Mouse (Mus musculus): Measurements from ENCODE around the gene Vmn1r44. TPM values are rescaled to one million over a fixed set of nuclear protein-coding genes. Genes with fewer than 3 reads are reported as not detected.
"Not testable (repeated sequence)": the region's sequence is repeated elsewhere in the genome, so short reads cannot be mapped to it uniquely, and the experiment has no call there.

The Vmn1r44 gene
- not detected in 2 replicates for polyA plus RNA-seq (2015; fragmentation: Nextera tagmentation; extraction: Ambion mirVana)

DNA sequence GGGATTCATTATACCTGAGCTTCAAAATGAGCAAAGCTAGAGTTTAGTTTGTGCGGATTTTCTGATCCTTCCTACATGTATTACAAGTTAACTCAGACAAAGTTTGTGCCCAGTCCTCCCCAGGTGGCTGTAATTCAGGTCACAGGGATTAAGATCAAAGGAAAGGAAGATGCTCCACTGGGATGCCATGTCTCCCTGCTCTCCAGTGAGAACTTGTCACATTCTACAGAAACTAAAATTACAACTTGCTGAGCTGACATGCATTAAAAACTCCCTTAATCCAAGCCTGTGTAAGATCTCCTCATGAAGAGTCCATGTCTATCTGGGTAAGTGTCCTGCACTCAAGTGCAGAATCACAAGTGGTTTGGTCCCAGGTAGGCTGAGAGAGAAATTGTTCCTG, at the start of gene Vmn1r44:
Gene Vmn1r44 (plus strand): TSS at position 301 of the 400 bp plus-strand sequence.
- WGBS = 83% methylated on average over 1 of the region's 1 CpGs

DNA sequence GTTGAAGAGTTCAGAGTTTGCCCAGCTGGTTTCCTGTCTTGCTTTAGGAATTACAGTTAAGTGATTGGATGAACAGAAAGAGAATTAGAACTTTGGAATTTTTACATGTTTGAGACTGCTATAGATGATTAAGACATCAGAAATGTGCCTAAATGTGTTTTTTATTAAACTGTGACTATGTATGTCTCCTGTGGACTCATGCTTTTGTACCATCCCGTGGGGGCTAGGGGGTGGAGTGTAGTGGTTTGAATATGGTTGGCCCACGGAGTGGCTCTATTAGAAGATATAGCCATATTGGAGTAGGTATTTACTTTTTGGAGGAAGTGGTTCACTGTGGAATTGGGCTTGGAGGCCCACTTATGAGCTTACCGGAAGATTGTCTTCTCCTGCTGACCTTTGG, 25.9 kb upstream of the Vmn1r44 start:
- Histone ChIP-seq H3K27ac (replicated peaks) (no peak overlapping the region), H3K9ac (ENCODE audit: low read length) (no peak overlapping the region), H3K36me3 (ENCODE audit: control insufficient read depth, insufficient read depth, low read length) (no peaks in the 10 kb centered on the region), H3K4me2 (replicated peaks; ENCODE audit: low read depth) (no peak overlapping the region), H3K9me3 (ENCODE audit: control insufficient read depth, low read length) (no peaks in the 10 kb centered on the region), H3K27me3 (ENCODE audit: control insufficient read depth, insufficient read depth, low read length) (no peaks in the 10 kb centered on the region), H3K4me3 (ENCODE audit: low read depth, low read length) (no peak overlapping the region), H3K4me1 (replicated peaks; ENCODE audit: control insufficient read depth, insufficient read depth) (no peaks in the 10 kb centered on the region)
- ATAC-seq (ENCODE audit: low FRiP score, low TSS enrichment) = no peak
- TF ChIP-seq EP300 (optimal IDR thresholded peaks at IDR 0.05) = no peak
- no peak for TF ChIP-seq CTCF (IDR thresholded peaks at IDR 0.05; ENCODE audit: low read depth)
- 81% methylated on average over 3 of the region's 3 CpGs for WGBS
- DNase-seq (ENCODE audit: low spot score) = no peak

More for the DNA sequence above, at the start of gene Vmn1r44:
- TF ChIP-seq EP300 (optimal IDR thresholded peaks at IDR 0.05) = no peak
- no peak for TF ChIP-seq CTCF (IDR thresholded peaks at IDR 0.05; ENCODE audit: low read depth)
- H3K9ac ChIP-seq (ENCODE audit: low read length) = no peak within 1 kb of the TSS
- H3K4me3 ChIP-seq (ENCODE audit: low read depth, low read length) = no peak within 1 kb of the TSS
- H3K27ac ChIP-seq (replicated peaks) = no peak within 1 kb of the TSS
- DNase-seq (ENCODE audit: low spot score) = no peak
- no peaks in the 10 kb centered on the region for H3K36me3 ChIP-seq (ENCODE audit: control insufficient read depth, insufficient read depth, low read length)
- no peaks in the 10 kb centered on the region for H3K27me3 ChIP-seq (ENCODE audit: control insufficient read depth, insufficient read depth, low read length)
- ATAC-seq (ENCODE audit: low FRiP score, low TSS enrichment) = no peak
- H3K4me2 ChIP-seq (replicated peaks; ENCODE audit: low read depth) = no peak within 1 kb of the TSS
- no peaks in the 10 kb centered on the region for H3K4me1 ChIP-seq (replicated peaks; ENCODE audit: control insufficient read depth, insufficient read depth)
- H3K9me3 ChIP-seq (ENCODE audit: control insufficient read depth, low read length) = no peaks in the 10 kb centered on the region

DNA sequence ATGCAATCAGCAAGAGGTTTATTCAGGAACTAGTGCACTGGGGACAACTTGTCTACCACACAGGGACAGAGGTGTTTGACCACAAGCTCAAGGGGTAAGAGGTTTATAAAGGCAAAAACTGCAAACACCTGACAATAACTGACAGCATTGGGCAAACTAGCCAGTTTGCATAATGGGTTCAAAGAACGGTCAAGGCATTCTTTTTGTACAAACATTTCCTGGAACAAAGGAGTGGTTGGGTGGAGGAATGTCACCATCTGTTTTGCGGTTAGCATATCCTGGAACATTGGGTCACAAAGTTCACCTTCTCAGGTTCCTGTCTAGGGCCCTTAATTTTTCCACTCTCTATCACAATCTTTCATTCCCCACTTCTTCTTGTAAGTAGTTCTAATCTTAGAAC, 23.6 kb upstream of the Vmn1r44 start:
- no peaks in the 10 kb centered on the region for H3K36me3 ChIP-seq (ENCODE audit: control insufficient read depth, insufficient read depth, low read length)
- H3K27ac ChIP-seq (replicated peaks) = no peak overlapping the region
- H3K4me1 ChIP-seq (replicated peaks; ENCODE audit: control insufficient read depth, insufficient read depth) = no peaks in the 10 kb centered on the region
- ATAC-seq (ENCODE audit: low FRiP score, low TSS enrichment) = peak; percentile 92
- H3K4me3 ChIP-seq (ENCODE audit: low read depth, low read length) = no peak overlapping the region
- TF ChIP-seq EP300 (optimal IDR thresholded peaks at IDR 0.05) (peak; percentile 94), CTCF (IDR thresholded peaks at IDR 0.05; ENCODE audit: low read depth) (no peak)
- H3K9me3 ChIP-seq (ENCODE audit: control insufficient read depth, low read length) = no peaks in the 10 kb centered on the region
- 48% methylated on average over 2 of the region's 2 CpGs for WGBS
- H3K4me2 ChIP-seq (replicated peaks; ENCODE audit: low read depth) = no peak overlapping the region
- no peaks in the 10 kb centered on the region for H3K27me3 ChIP-seq (ENCODE audit: control insufficient read depth, insufficient read depth, low read length)
- no peak overlapping the region for H3K9ac ChIP-seq (ENCODE audit: low read length)
- DNase-seq (ENCODE audit: low spot score) = peak; percentile 36

GRCm38 (mm10) chr6:89863792-89864191, 19.7 kb upstream of the Vmn1r44 start:
- H3K27ac ChIP-seq (replicated peaks) = no peak overlapping the region
- H3K9ac ChIP-seq (ENCODE audit: low read length) = no peak overlapping the region
- H3K4me2 ChIP-seq (replicated peaks; ENCODE audit: low read depth) = no peak overlapping the region
- no peaks in the 10 kb centered on the region for H3K4me1 ChIP-seq (replicated peaks; ENCODE audit: control insufficient read depth, insufficient read depth)
- H3K9me3 ChIP-seq (ENCODE audit: control insufficient read depth, low read length) = peaks cover 4% of the 10 kb centered on the region; the same call in 1 of the 2 replicates
- no peak for DNase-seq (ENCODE audit: low spot score)
- no peak overlapping the region for H3K4me3 ChIP-seq (ENCODE audit: low read depth, low read length)
- H3K27me3 ChIP-seq (ENCODE audit: control insufficient read depth, insufficient read depth, low read length) = no peaks in the 10 kb centered on the region
- 58% methylated on average over 4 of the region's 4 CpGs for WGBS
- no peak for ATAC-seq (ENCODE audit: low FRiP score, low TSS enrichment)
- H3K36me3 ChIP-seq (ENCODE audit: control insufficient read depth, insufficient read depth, low read length) = no peaks in the 10 kb centered on the region
- TF ChIP-seq EP300 (optimal IDR thresholded peaks at IDR 0.05) (no peak), CTCF (IDR thresholded peaks at IDR 0.05; ENCODE audit: low read depth) (no peak)

- Histone ChIP-seq H3K36me3 (ENCODE audit: control insufficient read depth, insufficient read depth, low read length) (no peaks in the 10 kb centered on the region), H3K9ac (ENCODE audit: low read length) (no peak overlapping the region), H3K4me1 (replicated peaks; ENCODE audit: control insufficient read depth, insufficient read depth) (no peaks in the 10 kb centered on the region), H3K9me3 (ENCODE audit: control insufficient read depth, low read length) (peaks cover 4% of the 10 kb centered on the region; the same call in 1 of the 2 replicates), H3K4me3 (ENCODE audit: low read depth, low read length) (no peak overlapping the region), H3K4me2 (replicated peaks; ENCODE audit: low read depth) (no peak overlapping the region), H3K27ac (replicated peaks) (no peak overlapping the region), H3K27me3 (ENCODE audit: control insufficient read depth, insufficient read depth, low read length) (no peaks in the 10 kb centered on the region)
- ATAC-seq (ENCODE audit: low FRiP score, low TSS enrichment) (peak; percentile 66; the same call in 1 of the 2 replicates), DNase-seq (ENCODE audit: low spot score) (no peak)
- TF ChIP-seq CTCF (IDR thresholded peaks at IDR 0.05; ENCODE audit: low read depth) (no peak), EP300 (optimal IDR thresholded peaks at IDR 0.05) (no peak)
- 80% methylated on average over 2 of the region's 2 CpGs for WGBS
Observed at GRCm38 (mm10) chr6:89867276-89867675, 16.2 kb upstream of the Vmn1r44 start.

GRCm38 (mm10) chr6:89867976-89868375, 15.5 kb upstream of the Vmn1r44 start:
- Histone ChIP-seq H3K27ac (replicated peaks) (no peak overlapping the region), H3K4me1 (replicated peaks; ENCODE audit: control insufficient read depth, insufficient read depth) (no peaks in the 10 kb centered on the region), H3K4me2 (replicated peaks; ENCODE audit: low read depth) (no peak overlapping the region), H3K36me3 (ENCODE audit: control insufficient read depth, insufficient read depth, low read length) (no peaks in the 10 kb centered on the region), H3K4me3 (ENCODE audit: low read depth, low read length) (no peak overlapping the region), H3K27me3 (ENCODE audit: control insufficient read depth, insufficient read depth, low read length) (no peaks in the 10 kb centered on the region), H3K9me3 (ENCODE audit: control insufficient read depth, low read length) (peaks cover 4% of the 10 kb centered on the region; the same call in 1 of the 2 replicates), H3K9ac (ENCODE audit: low read length) (no peak overlapping the region)
- TF ChIP-seq EP300 (optimal IDR thresholded peaks at IDR 0.05) (no peak), CTCF (IDR thresholded peaks at IDR 0.05; ENCODE audit: low read depth) (no peak)
- 94% methylated on average over 2 of the region's 2 CpGs for WGBS
- ATAC-seq (ENCODE audit: low FRiP score, low TSS enrichment) (no peak), DNase-seq (ENCODE audit: low spot score) (no peak)

DNA sequence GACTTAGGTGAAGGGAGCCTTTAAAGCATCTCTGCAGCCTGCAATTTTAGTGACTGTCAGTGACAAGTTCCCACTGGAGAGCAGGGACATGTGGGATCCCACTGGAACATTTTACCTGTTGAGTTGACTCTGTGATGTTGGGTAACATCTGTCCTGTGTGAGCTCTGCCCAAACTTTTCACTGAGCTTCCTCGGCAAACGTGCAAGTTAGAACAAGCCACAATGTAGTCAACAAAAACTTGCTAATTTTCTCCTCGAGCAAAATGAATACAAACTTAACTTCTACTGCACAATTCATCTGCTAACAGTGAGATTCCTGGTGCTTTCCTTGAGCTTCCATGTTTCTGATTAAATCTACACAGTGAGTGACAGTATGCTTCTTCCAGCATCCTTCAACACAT, 7.1 kb upstream of the Vmn1r44 start, which contains the start of the genes Vmn1r42 and Vmn1r43:
Gene Vmn1r42 (minus strand): TSS at position 101 of the 400 bp plus-strand sequence.
Gene Vmn1r43 (minus strand): TSS at position 101 of the 400 bp plus-strand sequence.
- not testable (repeated sequence) for H3K27me3 ChIP-seq (ENCODE audit: control insufficient read depth, insufficient read depth, low read length)

More for the DNA sequence above, 7.1 kb upstream of the Vmn1r44 start, which contains the start of the genes Vmn1r42 and Vmn1r43:
- DNase-seq (ENCODE audit: low spot score); ATAC-seq (ENCODE audit: low FRiP score, low TSS enrichment); H3K4me3 ChIP-seq (ENCODE audit: low read depth, low read length); H3K4me1 ChIP-seq (replicated peaks; ENCODE audit: control insufficient read depth, insufficient read depth); H3K36me3 ChIP-seq (ENCODE audit: control insufficient read depth, insufficient read depth, low read length); H3K4me2 ChIP-seq (replicated peaks; ENCODE audit: low read depth); H3K9ac ChIP-seq (ENCODE audit: low read length); H3K9me3 ChIP-seq (ENCODE audit: control insufficient read depth, low read length); H3K27ac ChIP-seq (replicated peaks): not testable (repeated sequence)
- 70% methylated on average over 3 of the region's 3 CpGs for WGBS

Data from stomach, postnatal 0 days (tissue).